Mouse (Mus musculus) erythroblast, embryonic 14.5 days (primary cell): ENCODE data around the gene March10. TPM values are rescaled to one million over a fixed set of nuclear protein-coding genes. Genes with fewer than 3 reads are reported as not detected.

Experiments used
- H3K27me3 ChIP-seq: 2 replicates; pipeline ENCODE4 v1.6.1; 2012; ENCODE audit warnings: inconsistent platforms; ENCODE audit not compliant: control insufficient read depth
- H3K36me3 ChIP-seq: 2 replicates; pipeline ENCODE4 v1.6.1; 2012; ENCODE audit warnings: mild to moderate bottlenecking, inconsistent platforms; ENCODE audit not compliant: control insufficient read depth
- H3K4me1 ChIP-seq: 2 replicates; pipeline ENCODE4 v1.6.1; 2012; ENCODE audit warnings: inconsistent platforms; ENCODE audit not compliant: control insufficient read depth
- H3K4me3 ChIP-seq: replicated peaks from 2 replicates; pipeline ENCODE3; 2012; ENCODE audit warnings: moderate library complexity, mild to moderate bottlenecking, inconsistent platforms
- H3K9me3 ChIP-seq: 2 replicates; pipeline ENCODE4 v1.6.1; 2012; ENCODE audit warnings: low read length, inconsistent platforms, mixed read lengths; ENCODE audit not compliant: control insufficient read depth
- GATA1 ChIP-seq: IDR thresholded peaks from 2 replicates; pipeline ENCODE4 v1.6.1; 2012; ENCODE audit warnings: low read length, inconsistent platforms, mixed read lengths
- TAL1 ChIP-seq: IDR thresholded peaks from 3 replicates; pipeline ENCODE4 v1.6.1; 2012; ENCODE audit warnings: low read length, inconsistent platforms, mixed read lengths
- polyA plus RNA-seq: library from polyadenylated mRNA; stranded (reverse); fragments of >175 nt; gene quantifications from 2 replicates; pipeline ENCODE4 v1.2.3, GENCODE M21; 2012

The March10 gene
- polyA plus RNA-seq = not detected in 2 replicates

- H3K9me3 ChIP-seq = no peaks in the 10 kb centered on the region
- H3K4me1 ChIP-seq = no peaks in the 10 kb centered on the region
- no peaks in the 10 kb centered on the region for H3K36me3 ChIP-seq
- TF ChIP-seq GATA1 = no peak
- TF ChIP-seq TAL1 = no peak
- no peak within 1 kb of the TSS for H3K4me3 ChIP-seq
- peaks cover 36% of the 10 kb centered on the region for H3K27me3 ChIP-seq
Measured at GRCm38 (mm10) chr11:105456497-105456907, at the start of gene March10. Gene March10 (minus strand): TSS chr11:105456735.

GRCm38 (mm10) chr11:105506322-105506721 is 49.8 kb upstream of the March10 start:
- no peaks in the 10 kb centered on the region for H3K36me3 ChIP-seq
- no peak for TF ChIP-seq TAL1
- no peak for TF ChIP-seq GATA1
- no peak overlapping the region for H3K4me3 ChIP-seq
- H3K9me3 ChIP-seq = no peaks in the 10 kb centered on the region
- no peaks in the 10 kb centered on the region for H3K4me1 ChIP-seq
- no peaks in the 10 kb centered on the region; the same call in 1 of the 2 replicates for H3K27me3 ChIP-seq

- no peaks in the 10 kb centered on the region for H3K4me1 ChIP-seq
- no peak overlapping the region for H3K4me3 ChIP-seq
- TF ChIP-seq TAL1 = no peak
- no peak for TF ChIP-seq GATA1
- H3K9me3 ChIP-seq = no peaks in the 10 kb centered on the region
- no peaks in the 10 kb centered on the region for H3K36me3 ChIP-seq
- no peaks in the 10 kb centered on the region; the same call in 1 of the 2 replicates for H3K27me3 ChIP-seq
Measured at GRCm38 (mm10) chr11:105505038-105505437, 48.5 kb upstream of the March10 start.

GRCm38 (mm10) chr11:105502311-105502710 is 45.8 kb upstream of the March10 start:
- Histone ChIP-seq H3K27me3 (no peaks in the 10 kb centered on the region; the same call in 1 of the 2 replicates), H3K4me1 (no peaks in the 10 kb centered on the region), H3K36me3 (no peaks in the 10 kb centered on the region), H3K9me3 (no peaks in the 10 kb centered on the region), H3K4me3 (no peak overlapping the region)
- TF ChIP-seq TAL1 = no peak
- TF ChIP-seq GATA1 = no peak

- Histone ChIP-seq H3K4me3 (no peak overlapping the region), H3K9me3 (no peaks in the 10 kb centered on the region), H3K4me1 (no peaks in the 10 kb centered on the region), H3K36me3 (no peaks in the 10 kb centered on the region), H3K27me3 (peaks cover 2% of the 10 kb centered on the region; the same call in 1 of the 2 replicates)
- TF ChIP-seq TAL1 = no peak
- TF ChIP-seq GATA1 = no peak
Measured at GRCm38 (mm10) chr11:105497505-105497904, 41.0 kb upstream of the March10 start.

GRCm38 (mm10) chr11:105496665-105497064 is 40.1 kb upstream of the March10 start:
- Histone ChIP-seq H3K36me3 (no peaks in the 10 kb centered on the region), H3K4me1 (no peaks in the 10 kb centered on the region), H3K27me3 (peaks cover 2% of the 10 kb centered on the region; the same call in 1 of the 2 replicates), H3K4me3 (no peak overlapping the region), H3K9me3 (no peaks in the 10 kb centered on the region)
- TF ChIP-seq TAL1 (no peak), GATA1 (no peak)

- Histone ChIP-seq H3K4me3 (no peak overlapping the region), H3K9me3 (no peaks in the 10 kb centered on the region), H3K4me1 (no peaks in the 10 kb centered on the region), H3K36me3 (no peaks in the 10 kb centered on the region), H3K27me3 (peaks cover 2% of the 10 kb centered on the region; the same call in 1 of the 2 replicates)
- TF ChIP-seq TAL1 (no peak), GATA1 (no peak)
Measured at GRCm38 (mm10) chr11:105495591-105496270, 39.2 kb upstream of the March10 start.

GRCm38 (mm10) chr11:105494786-105495369 is 38.3 kb upstream of the March10 start:
- no peaks in the 10 kb centered on the region for H3K4me1 ChIP-seq
- no peak for TF ChIP-seq GATA1
- TF ChIP-seq TAL1 = no peak
- no peak overlapping the region for H3K4me3 ChIP-seq
- peaks cover 2% of the 10 kb centered on the region; the same call in 1 of the 2 replicates for H3K27me3 ChIP-seq
- H3K36me3 ChIP-seq = no peaks in the 10 kb centered on the region
- H3K9me3 ChIP-seq = no peaks in the 10 kb centered on the region

- no peak for TF ChIP-seq TAL1
- no peak for TF ChIP-seq GATA1
- Histone ChIP-seq H3K4me1 (no peaks in the 10 kb centered on the region), H3K27me3 (peaks cover 2% of the 10 kb centered on the region; the same call in 1 of the 2 replicates), H3K36me3 (no peaks in the 10 kb centered on the region), H3K9me3 (no peaks in the 10 kb centered on the region), H3K4me3 (no peak overlapping the region)
Measured at GRCm38 (mm10) chr11:105492392-105492791, 35.9 kb upstream of the March10 start.
